Mouse (Mus musculus) layer of hippocampus, adult 18-20 months (tissue): Measurements from ENCODE around the gene Higd1c. TPM values are rescaled to one million over a fixed set of nuclear protein-coding genes. Genes with fewer than 3 reads are reported as not detected.
"Not testable (repeated sequence)": the region's sequence is repeated elsewhere in the genome, so short reads cannot be mapped to it uniquely, and the experiment has no call there.

Experiments used
- DNase-seq, 2 experiments: peaks; one replicate each; pipeline ENCODE4 v3.0.0; 2022; ENCODE audit warnings: low spot score in 2 of 2
- total RNA-seq, 2 experiments: library from RNA; stranded (reverse); gene quantifications; 2 replicates each; pipeline ENCODE4 v1.2.3; 2021

Higd1c gene
- total RNA-seq, 2 experiments from 2014 or later: not detected

DNA sequence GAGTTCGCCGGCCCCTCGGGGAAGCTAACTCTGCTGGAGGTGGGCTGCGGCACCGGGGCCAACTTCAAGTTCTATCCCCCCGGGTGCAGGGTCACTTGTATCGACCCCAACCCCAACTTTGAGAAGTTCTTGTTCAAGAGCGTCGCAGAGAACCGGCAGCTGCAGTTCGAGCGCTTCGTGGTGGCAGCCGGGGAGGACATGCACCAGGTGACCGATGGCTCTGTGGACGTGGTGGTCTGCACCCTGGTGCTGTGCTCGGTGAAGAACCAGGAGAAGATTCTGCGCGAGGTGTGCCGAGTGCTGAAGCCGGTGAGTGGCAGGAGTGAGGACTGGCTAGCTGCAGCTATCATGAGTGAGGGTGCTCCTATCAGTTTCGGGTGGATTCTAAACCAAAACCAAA is 10.9 kb upstream of the Higd1c start:
- not testable (repeated sequence) for DNase-seq

DNA sequence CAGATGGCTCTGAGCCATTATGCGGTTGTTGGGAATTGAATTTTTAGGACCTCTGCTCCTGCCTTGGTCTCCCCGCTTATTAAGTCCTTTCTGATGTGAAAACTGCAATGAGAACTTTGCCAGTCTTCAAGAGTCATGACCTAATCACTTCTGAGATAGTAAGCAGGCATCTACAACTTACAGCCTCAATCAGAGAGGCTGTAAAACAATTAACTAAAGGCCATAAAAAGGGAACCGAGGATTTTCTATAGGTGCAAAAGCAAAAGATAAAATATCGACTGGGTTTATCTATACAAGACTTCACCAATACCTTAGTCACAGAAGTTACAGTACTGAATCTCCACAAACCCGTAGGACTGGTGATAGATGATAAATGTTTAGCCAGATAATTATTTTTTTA is 8.5 kb upstream of the Higd1c start:
- DNase-seq: no peak

DNA sequence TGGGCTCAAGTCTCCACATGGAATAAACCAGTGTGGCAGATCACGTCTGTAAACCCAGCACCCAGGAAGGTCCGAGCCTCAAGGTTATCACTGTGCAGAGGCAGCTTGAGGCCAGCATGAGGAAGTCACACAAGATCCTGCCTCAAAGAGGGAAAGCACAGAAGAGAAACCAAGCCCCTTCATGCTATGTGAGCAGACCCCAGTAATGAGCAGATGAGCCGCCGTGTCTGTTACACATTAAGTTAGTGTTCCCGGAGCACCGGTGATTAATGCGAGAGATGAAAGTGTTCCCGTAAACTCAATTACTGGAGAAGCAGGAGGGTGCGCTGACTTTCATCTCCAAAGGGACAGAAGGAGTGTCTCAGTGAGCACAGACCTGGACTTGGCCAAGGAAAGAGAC is 1.6 kb downstream of the Higd1c start:
- DNase-seq: not testable (repeated sequence)

DNA sequence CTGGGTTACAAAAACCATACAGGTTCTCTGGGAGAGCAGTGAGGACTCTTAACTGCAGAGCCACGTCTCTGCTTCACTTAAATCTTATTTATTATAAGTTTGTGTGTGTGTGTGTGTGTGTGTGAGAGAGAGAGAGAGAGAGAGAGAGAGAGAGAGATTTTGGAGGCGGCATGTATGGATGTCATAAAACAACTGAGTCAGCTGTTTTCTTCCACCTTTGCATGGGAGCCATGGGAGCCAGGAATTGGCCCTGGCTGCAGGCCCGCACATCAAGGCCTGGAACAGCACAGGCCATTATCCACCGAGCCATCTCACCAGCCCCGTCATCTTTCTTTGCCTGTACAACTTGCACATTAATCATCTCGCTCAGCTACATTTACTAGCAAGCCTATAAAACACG is 2.8 kb downstream of the Higd1c start:
- DNase-seq: no peak

DNA sequence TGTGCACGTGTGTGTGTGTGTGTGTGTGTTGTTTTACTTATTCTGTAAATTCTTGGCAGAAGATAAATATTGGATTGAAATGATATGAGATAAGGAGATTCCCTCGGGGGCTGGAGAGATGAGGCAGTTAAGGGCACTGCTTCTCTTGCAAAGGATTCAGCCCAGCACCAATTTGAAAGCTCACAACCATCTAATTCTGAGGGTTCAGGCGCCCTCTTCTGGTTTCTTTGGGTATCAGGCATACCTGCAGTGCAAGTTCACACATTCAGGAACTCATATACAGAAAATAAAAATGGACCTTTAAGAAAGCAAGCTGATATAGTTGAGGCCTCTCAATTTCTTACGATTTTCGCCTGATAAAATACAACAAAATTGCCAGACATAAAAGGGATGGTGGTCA is 10.7 kb downstream of the Higd1c start:
- peak; percentile 56 to 88 for DNase-seq

DNA sequence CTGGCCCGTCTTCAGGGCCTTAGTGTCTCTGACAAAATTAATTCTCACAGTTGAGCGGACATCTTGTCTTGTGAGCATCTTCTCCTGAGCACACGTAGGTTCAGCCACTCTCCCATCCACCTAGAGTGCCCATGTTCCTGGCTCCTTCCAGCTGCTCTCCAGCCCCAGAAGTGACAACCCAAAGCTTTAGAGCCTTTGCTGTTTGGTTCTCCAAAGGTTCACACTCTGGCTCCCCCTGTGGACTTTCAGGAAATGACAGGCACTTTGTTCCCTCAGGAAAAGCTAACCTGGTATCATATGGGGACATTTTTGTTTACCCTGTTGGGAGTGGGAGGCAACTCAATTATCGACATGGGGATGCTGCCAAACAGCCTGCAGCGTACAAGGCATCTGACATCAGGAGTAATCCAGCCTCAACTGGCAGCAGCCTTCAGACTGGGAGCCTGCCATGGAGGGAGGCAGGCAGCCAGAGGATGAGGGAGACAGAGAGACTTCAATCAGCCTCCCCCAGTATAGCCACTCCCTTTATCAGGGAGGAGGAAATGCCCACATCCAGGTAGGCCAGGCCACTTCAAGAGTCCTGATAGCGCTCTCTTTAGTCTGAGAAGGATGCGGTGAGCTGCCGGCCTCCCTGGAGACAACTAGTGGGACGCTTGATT is 13.6 kb downstream of the Higd1c start:
- DNase-seq: peak; percentile 25 to 69

DNA sequence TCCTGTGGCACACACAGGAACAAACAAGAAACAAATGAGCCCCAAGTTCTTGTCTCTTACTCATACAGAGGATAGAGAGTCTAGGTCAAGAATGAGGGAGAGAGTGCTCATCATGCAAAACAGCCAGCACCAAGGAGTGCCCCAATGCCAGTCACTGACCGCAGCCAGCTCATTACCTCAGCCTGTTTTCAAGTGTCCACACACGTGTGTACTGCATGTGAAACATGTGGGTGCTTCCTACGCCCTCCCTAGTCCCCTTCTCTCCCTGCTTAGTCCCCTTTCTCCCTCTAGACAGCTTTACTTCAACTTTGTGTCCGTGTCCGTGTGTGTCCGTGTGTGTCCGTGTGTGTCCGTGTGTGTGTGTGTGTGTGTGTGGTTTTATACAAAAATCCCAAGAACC is 15.3 kb downstream of the Higd1c start:
- no peak for DNase-seq

DNA sequence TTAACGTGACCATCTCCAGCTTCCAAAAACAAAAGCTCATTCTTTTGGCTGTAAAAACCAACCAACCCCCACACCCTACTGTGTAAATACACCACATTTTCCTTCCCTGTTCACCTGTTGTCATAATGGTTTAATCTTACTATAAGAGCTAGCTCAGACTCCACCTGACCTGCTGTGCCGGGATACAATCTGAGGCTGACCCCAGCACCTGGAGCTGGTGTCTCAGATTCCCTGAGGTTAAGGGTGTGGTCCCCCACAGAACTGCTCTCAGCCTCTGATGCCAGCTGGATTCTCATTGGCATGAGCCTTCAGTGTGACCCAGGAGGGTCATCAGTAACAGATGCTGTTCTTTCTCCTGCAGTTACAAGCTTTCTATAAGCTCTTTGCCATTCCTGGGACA is 15.8 kb downstream of the Higd1c start:
- DNase-seq: no peak

DNA sequence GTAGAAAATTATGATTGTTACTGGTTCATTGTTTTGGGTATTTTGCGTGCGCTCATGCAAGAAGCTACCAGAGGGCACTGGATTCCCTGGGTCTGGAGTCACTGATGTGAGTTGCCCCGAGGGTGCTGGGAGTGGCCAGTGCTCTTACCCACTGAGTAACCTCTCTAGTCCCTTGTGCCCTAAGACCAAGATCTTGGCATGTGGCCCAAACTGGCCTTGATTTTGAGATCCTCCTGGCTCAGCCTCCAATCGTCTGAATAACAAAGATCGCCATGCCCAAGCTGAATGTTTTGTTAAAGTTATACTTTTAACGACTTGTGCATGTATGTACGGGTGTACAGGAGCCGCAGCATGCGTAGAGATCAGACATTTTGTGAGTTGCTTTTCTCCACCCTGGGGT is 21.4 kb downstream of the Higd1c start:
- DNase-seq: no peak

DNA sequence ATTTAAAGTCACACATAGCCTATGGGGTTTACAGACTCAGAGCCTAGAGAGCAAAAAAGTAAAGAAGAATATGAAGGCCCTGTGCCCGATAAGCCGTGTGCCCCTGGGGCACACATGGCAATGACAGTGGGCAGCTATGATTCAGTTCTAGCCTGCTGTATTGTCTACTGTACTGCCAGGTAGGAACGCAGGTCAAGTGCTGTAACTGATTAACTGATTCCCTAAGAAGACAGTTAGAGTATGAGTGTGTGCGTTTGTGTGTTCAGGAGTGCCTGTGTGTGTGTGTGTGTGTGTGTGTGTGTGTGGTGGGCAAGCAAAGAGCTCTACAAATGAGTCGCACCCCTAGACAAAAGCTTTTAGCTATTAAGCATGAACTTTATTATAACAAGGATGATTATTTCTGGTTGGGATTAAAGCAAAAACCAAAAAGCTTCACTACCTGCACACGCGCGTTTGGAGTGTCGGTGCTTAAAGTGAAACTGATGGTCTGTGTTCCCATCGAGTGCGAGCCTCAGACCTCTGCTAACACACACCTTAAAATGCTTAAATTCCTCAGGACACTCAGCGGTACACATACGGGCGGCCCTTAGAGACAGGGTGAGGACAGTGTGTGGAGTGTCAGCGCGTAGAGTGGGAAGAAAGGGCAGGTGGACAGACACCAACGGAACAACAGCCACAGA is 23.3 kb downstream of the Higd1c start:
- no peak for DNase-seq

DNA sequence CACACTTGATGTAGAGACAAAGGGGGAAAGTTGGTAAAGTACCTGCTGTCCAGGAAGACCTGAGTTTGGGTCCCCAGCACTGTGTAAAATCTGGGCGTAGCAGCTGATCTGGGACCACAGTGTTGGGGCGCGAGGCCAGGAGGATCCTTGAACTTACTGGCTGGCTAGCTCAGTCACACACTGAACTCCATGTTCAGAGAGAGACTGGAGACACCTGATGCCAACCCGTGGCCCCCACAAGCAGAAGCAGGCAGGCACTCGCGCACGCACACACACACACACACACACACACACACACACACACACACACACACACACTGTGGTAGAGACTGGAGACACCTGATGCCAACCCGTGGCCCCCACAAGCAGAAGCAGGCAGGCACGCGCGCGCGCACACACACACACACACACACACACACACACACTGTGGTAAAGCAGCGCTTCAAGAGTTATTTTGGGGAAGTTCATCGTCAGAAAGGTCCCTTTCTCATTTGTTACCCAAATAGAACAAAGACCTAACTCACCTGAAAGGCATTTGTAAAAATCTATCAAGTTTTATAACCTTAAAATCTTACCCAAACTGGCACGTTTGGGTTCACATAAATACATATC is 24.0 kb downstream of the Higd1c start:
- no peak for DNase-seq

DNA sequence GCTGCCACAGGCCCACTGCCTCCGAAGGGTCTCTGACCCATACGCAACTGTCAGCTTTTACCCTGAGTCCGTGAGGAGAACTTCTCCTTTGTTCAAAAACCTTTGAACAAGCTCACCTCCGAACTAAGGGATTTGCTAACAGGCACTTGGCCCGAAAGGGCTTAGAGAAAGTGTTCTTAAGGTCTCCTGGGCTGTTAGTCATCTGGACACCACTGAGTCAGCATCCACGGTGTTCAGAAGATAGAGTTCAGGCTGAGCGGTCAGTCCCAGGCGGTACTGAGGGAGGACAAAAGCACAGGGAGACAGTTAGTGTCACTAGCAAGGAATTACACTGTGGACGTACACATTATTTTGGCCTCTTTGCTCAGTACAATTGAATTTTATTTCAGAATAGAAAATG is 24.5 kb downstream of the Higd1c start:
- DNase-seq: no peak

DNA sequence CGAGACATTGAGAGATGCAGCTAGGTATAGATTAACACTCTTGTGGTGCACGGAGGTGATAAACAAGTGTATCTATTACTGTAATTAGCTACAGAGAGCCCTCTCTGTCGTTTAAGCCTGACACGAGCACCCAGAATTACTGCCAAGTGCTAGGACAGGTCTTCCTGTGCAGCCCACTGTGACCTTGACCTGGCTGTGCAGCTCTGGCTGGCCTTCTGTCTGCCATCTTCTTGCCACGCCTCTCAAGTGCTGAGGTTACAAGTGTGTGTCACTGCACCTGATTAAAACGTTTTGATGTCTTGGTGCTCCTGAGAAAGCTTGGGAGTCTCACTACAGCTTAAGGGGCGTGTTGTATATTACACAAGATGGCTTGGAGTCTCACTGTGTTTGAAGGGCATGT is 26.7 kb downstream of the Higd1c start:
- DNase-seq: no peak

DNA sequence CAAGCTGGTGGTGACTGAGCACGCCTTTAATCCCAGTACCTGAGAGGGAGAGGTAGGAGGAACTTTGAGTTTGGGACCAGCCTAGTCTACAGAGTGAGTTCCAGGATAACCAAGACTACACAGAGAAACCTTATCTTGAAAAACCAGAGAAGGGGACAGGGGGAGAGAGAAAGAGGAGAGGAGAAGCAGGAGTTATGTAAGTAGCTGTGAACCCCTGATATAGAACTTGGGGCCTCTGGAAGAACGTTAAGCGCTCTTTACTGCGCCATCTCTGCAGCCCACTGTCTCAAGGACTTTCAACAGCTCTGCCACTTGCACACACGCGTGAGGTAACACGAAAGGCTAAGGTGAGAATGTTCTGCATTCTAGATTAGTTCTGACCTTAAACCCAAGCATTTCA is 27.3 kb downstream of the Higd1c start:
- no peak for DNase-seq

DNA sequence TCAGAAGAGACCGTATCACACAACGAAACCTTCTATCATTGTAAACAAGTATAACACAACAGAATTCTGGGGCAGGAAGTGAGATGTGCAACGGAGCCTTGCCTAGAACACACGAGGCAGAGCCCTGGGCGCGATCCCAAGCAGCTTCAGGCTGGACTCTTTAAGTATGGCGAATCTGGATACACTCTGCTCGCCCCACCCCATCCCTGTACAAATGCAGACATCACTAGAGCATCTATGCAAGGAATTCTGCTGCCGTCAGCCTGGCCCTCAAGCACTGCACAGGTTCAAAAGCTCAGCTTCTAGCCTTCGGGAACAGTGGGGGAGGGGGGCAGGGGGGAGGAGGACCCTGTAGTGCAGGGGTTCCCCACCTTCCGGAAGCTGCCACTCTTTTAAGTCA is 28.7 kb downstream of the Higd1c start:
- DNase-seq: no peak

DNA sequence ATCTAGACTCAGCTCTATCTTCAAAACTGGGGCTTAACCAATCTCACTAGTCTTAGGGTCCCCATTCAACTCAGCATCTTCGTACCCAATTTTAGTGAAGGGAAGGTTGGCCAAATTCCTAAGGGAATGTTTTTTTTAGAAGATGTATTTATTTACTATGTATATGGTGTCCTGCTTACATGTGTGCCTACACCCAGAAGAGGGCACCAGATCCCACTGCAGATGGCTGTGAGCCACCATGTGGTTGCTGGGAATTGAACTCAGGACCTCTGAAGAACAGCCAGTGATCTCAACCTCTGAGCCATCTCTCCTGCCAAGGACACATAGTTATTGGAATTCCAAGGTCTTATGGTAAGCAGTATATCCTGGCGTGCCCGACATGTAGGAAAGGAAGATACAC is 31.2 kb downstream of the Higd1c start:
- no peak for DNase-seq

DNA sequence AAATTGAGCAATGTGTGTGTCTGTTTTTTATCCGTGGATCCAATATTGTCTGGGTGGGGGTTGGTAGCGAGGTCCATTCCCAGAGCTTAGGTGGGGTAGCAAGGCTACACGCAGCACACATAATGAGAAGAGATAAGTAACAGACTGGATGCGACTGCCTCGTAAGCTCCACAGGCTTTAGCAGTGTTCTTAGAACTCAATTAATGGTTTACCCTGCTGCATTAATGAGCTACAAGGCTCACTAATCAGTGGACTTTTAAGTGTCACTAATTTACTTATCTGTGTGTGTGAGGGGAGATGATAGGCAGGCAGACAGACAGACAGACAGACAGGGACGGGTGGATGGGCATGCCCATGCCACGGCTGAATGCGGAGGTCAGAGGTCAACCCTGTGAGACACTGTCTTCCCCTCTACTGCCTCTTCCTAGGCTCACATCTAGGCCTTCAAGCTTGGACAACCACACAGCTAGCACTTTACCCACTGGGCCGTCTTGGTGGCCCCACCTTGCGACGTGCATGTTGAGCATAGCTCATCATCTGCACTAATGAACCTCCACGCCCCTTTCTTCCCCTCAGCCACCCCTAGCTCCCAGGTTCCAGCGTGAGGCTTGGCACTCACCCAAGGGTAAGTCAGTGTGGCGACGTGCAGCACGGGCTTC is 36.4 kb downstream of the Higd1c start:
- DNase-seq: no peak

DNA sequence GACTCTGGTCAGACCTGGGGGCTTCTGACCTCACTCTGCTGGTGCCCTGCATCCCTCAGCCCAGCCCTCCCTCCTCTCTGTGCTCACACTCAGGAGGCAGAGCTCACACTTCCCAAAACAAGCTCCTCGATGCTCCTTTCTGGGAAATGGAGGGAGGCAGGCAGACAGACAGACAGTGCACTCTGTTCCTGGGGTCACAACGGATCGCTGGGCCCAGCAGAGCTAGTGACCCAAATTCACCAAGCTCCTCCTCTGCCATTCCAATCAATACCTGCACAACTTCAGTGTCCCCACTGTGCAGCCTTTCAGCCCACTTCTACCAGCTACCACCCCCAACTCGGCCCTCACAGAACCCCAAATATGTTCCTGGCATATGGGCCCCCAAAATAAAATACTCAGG is 37.5 kb downstream of the Higd1c start:
- DNase-seq: no peak

DNA sequence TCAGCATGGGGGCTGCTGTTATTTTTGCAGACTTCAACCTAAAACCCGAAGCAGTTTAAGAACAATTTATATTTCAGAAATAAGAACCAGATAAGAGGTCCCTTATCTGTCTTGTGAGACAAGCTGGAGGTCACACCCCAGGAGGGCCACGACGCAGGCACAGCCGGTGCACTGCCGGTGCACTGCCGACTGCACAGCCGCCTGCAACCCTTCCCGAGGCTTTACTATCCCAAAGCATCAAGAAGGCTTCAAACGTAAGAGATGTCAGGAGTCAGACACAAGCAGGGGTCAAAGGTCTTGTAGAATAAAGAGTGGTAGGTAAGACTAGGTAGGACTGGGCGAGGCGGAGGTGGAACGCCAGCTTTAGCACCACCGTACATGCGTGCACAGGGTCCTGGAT is 38.0 kb downstream of the Higd1c start:
- DNase-seq: no peak

DNA sequence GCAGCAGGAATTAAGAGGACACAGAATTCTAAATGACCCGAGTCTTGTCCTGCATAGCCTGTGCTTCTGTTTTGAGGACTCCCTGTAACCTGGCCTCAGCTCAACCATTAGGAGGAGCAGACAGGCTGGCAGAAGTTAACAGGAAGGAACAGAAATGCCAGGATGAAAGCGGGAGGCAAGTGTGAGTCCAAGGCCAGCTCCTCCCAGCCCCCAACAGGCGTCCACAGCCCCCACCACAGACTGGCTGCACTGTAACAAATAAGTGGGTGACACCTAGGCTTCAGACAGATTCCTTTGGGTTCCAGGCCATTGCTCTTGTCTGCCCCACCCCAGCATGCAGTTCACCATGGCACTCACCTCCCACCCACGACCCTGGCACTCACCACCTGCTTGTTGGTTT is 38.5 kb downstream of the Higd1c start:
- no peak for DNase-seq

DNA sequence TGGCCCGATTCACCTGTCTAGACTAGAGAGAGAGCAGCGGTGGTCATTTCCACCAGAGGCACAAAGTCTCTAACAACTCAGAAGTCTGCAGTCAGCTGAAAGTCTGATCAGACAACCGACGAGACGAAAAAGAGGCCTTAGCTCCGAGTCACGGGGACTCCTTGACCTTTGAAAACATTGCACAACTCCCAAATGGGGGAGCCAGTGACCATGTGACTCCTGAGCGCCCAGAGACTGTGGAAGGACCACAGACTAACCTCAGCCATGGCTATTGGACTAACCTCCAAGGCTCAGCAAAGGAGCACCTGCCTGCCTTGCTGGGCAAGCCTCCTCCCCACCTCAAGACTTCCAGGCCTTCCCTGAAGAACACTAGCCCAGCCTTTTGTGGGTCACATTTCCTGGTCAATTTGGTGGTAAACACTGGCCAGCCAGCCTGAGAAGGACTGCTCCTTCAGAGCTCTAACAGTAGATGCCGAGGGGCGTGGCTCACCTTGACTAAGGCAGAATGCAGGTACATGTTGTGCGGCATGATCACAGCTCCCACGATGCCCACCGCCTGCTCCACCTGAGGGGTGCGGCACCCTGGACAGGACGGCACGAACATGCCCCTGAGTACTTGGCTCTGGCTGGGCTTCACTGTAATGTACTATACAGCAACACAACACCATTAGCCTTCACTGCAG is 39.1 kb downstream of the Higd1c start:
- DNase-seq: no peak

DNA sequence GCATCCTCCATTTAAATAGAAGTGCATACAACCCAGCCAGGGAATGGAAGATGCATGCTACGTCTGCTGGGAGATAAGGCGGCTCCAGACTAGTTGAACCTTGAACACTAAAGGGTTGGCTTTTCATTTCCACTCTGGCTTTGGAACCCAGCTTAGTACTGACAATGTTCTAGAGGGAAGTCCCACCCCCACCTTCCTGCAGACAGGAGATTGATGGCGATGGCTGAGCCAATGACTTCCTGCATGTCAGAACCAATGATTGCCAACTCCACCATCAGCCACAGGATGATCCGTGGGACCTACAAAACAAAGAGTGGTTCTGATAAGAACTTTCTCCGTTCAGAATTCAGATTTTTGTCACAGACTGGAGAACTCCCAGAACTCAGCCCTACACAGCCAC is 41.7 kb downstream of the Higd1c start:
- no peak for DNase-seq
